Mouse (Mus musculus) forebrain, embryonic 13.5 days (tissue): ENCODE measurements around the gene E2f2. TPM values are rescaled to one million over a fixed set of nuclear protein-coding genes. Genes with fewer than 3 reads are reported as not detected.

Experiments used
- ATAC-seq: fragments of 200-750 bp; cut with Nextera tagmentation; 2 replicates; pipeline ENCODE4 v1.8.0; 2017
- H3K27ac ChIP-seq: fragments of 300-500 bp; sonication (generic); 2 replicates; pipeline ENCODE4 v1.5.1; 2015; ENCODE audit warnings: inconsistent platforms, mild to moderate bottlenecking, moderate library complexity
- H3K27me3 ChIP-seq: fragments of 300-500 bp; sonication (generic); 2 replicates; pipeline ENCODE4 v1.6.1; 2015; ENCODE audit warnings: mild to moderate bottlenecking, inconsistent platforms
- H3K36me3 ChIP-seq: fragments of 300-500 bp; sonication (generic); 2 replicates; pipeline ENCODE4 v1.6.1; 2015; ENCODE audit warnings: mild to moderate bottlenecking, inconsistent platforms; ENCODE audit not compliant: poor library complexity, severe bottlenecking
- H3K4me1 ChIP-seq: fragments of 300-500 bp; sonication (generic); 2 replicates; pipeline ENCODE4 v1.6.1; 2015; ENCODE audit warnings: inconsistent platforms
- H3K4me2 ChIP-seq: fragments of 300-500 bp; sonication (generic); 2 replicates; pipeline ENCODE4 v1.6.1; 2015; ENCODE audit warnings: inconsistent platforms, mild to moderate bottlenecking, moderate library complexity
- H3K4me3 ChIP-seq: fragments of 300-500 bp; sonication (generic); 2 replicates; pipeline ENCODE4 v1.5.1; 2015; ENCODE audit warnings: mild to moderate bottlenecking, inconsistent platforms
- H3K9ac ChIP-seq: fragments of 300-500 bp; sonication (generic); 2 replicates; pipeline ENCODE4 v1.6.1; 2015; ENCODE audit warnings: mild to moderate bottlenecking, inconsistent platforms
- H3K9me3 ChIP-seq: fragments of 300-500 bp; sonication (generic); replicated peaks from 2 replicates; pipeline ENCODE4 v1.6.1; 2016; ENCODE audit warnings: inconsistent platforms
- WGBS: fragments of 180-500 bp; shearing (Covaris S2); methylation state at CpG from one replicate; pipeline ENCODE4 v1.1.7; 2015; 5-methylcytosine and 5-hydroxymethylcytosine counted together
- polyA plus RNA-seq: library from polyadenylated mRNA; unstranded; fragments of >200 nt; fragmentation: Nextera tagmentation; extraction: Ambion mirVana; gene quantifications from 2 replicates; pipeline ENCODE4 v1.2.1, GENCODE M21; 2015

E2f2 gene
- polyA plus RNA-seq, 1 experiment from 2014 or later = 9.7 TPM

GRCm38 (mm10) chr4:136146712-136147154 is 25.5 kb upstream of the E2f2 start:
- H3K27me3 ChIP-seq = peaks cover 41% of the 10 kb centered on the region
- H3K4me2 ChIP-seq = no peak overlapping the region
- no peaks in the 10 kb centered on the region for H3K36me3 ChIP-seq
- H3K4me1 ChIP-seq = peaks cover 64% of the 10 kb centered on the region
- 12% methylated on average over 6 of the region's 6 CpGs for WGBS
- H3K9ac ChIP-seq = no peak overlapping the region
- no peak overlapping the region for H3K27ac ChIP-seq
- H3K4me3 ChIP-seq = no peak overlapping the region
- no peak for ATAC-seq
- H3K9me3 ChIP-seq = no peaks in the 10 kb centered on the region

- Histone ChIP-seq H3K9me3 (no peaks in the 10 kb centered on the region), H3K27ac (no peak overlapping the region), H3K4me3 (peak overlapping the region; percentile 44), H3K27me3 (peaks cover 35% of the 10 kb centered on the region), H3K36me3 (no peaks in the 10 kb centered on the region), H3K9ac (peak overlapping the region; percentile 58), H3K4me1 (peaks cover 57% of the 10 kb centered on the region), H3K4me2 (peak overlapping the region; percentile 68)
- peak; percentile 78 for ATAC-seq
- WGBS = 3% methylated on average over 37 of the region's 48 CpGs
Measured at GRCm38 (mm10) chr4:136147436-136148135, 24.6 kb upstream of the E2f2 start.

- no peaks in the 10 kb centered on the region for H3K9me3 ChIP-seq
- H3K9ac ChIP-seq = peak overlapping the region; percentile 58
- ATAC-seq = peak; percentile 16; the same call in 1 of the 2 replicates
- peak overlapping the region; percentile 44 for H3K4me3 ChIP-seq
- peaks cover 48% of the 10 kb centered on the region for H3K4me1 ChIP-seq
- 9% methylated on average over 31 of the region's 31 CpGs for WGBS
- H3K27ac ChIP-seq = peak overlapping the region; percentile 25; the same call in 1 of the 2 replicates
- peaks cover 35% of the 10 kb centered on the region for H3K27me3 ChIP-seq
- H3K36me3 ChIP-seq = no peaks in the 10 kb centered on the region
- peak overlapping the region; percentile 68 for H3K4me2 ChIP-seq
Measured at GRCm38 (mm10) chr4:136148342-136149044, 23.7 kb upstream of the E2f2 start.

- WGBS = 83% methylated on average over 2 of the region's 2 CpGs
- Histone ChIP-seq H3K4me2 (no peak overlapping the region), H3K9me3 (no peaks in the 10 kb centered on the region), H3K36me3 (no peaks in the 10 kb centered on the region), H3K27ac (no peak overlapping the region), H3K27me3 (peaks cover 30% of the 10 kb centered on the region), H3K9ac (no peak overlapping the region; the same call in 1 of the 2 replicates), H3K4me1 (peaks cover 43% of the 10 kb centered on the region), H3K4me3 (no peak overlapping the region)
- no peak for ATAC-seq
Measured at GRCm38 (mm10) chr4:136149045-136149379, 23.2 kb upstream of the E2f2 start.

GRCm38 (mm10) chr4:136149734-136150133 is 22.5 kb upstream of the E2f2 start:
- Histone ChIP-seq H3K9me3 (no peaks in the 10 kb centered on the region), H3K27ac (no peak overlapping the region), H3K4me1 (peaks cover 36% of the 10 kb centered on the region), H3K36me3 (no peaks in the 10 kb centered on the region), H3K4me2 (no peak overlapping the region), H3K27me3 (peaks cover 23% of the 10 kb centered on the region), H3K4me3 (no peak overlapping the region), H3K9ac (no peak overlapping the region)
- 37% methylated on average over 3 of the region's 3 CpGs for WGBS
- no peak for ATAC-seq

- Histone ChIP-seq H3K27ac (no peak overlapping the region), H3K36me3 (no peaks in the 10 kb centered on the region), H3K4me1 (peaks cover 29% of the 10 kb centered on the region), H3K27me3 (peaks cover 15% of the 10 kb centered on the region), H3K9me3 (no peaks in the 10 kb centered on the region), H3K4me2 (no peak overlapping the region), H3K9ac (no peak overlapping the region), H3K4me3 (no peak overlapping the region)
- no peak for ATAC-seq
- 44% methylated on average over 4 of the region's 4 CpGs for WGBS
Measured at GRCm38 (mm10) chr4:136150596-136150995, 21.6 kb upstream of the E2f2 start.

- no peak for ATAC-seq
Measured at GRCm38 (mm10) chr4:136152821-136153220, 19.4 kb upstream of the E2f2 start.

GRCm38 (mm10) chr4:136154462-136154861 is 17.7 kb upstream of the E2f2 start:
- 75% methylated on average over 9 of the region's 9 CpGs for WGBS
- H3K27me3 ChIP-seq = no peaks in the 10 kb centered on the region

More at GRCm38 (mm10) chr4:136152821-136153220, 19.4 kb upstream of the E2f2 start:
- Histone ChIP-seq H3K4me3 (no peak overlapping the region), H3K4me2 (no peak overlapping the region), H3K4me1 (peaks cover 9% of the 10 kb centered on the region), H3K9ac (no peak overlapping the region), H3K27ac (no peak overlapping the region), H3K27me3 (no peaks in the 10 kb centered on the region), H3K9me3 (no peaks in the 10 kb centered on the region), H3K36me3 (no peaks in the 10 kb centered on the region)
- WGBS = 93% methylated on average over 4 of the region's 4 CpGs

GRCm38 (mm10) chr4:136158498-136158897 is 13.7 kb upstream of the E2f2 start:
- WGBS = 87% methylated on average over 6 of the region's 6 CpGs
- ATAC-seq = no peak

More at GRCm38 (mm10) chr4:136154462-136154861, 17.7 kb upstream of the E2f2 start:
- H3K9me3 ChIP-seq = no peaks in the 10 kb centered on the region
- H3K4me2 ChIP-seq = no peak overlapping the region
- no peak for ATAC-seq
- H3K27ac ChIP-seq = peak overlapping the region; percentile 19; the same call in 1 of the 2 replicates
- no peak overlapping the region for H3K4me3 ChIP-seq
- H3K4me1 ChIP-seq = peaks cover 10% of the 10 kb centered on the region
- no peak overlapping the region for H3K9ac ChIP-seq
- H3K36me3 ChIP-seq = no peaks in the 10 kb centered on the region

GRCm38 (mm10) chr4:136159802-136160397 is 12.3 kb upstream of the E2f2 start:
- WGBS = under 1% methylated on average over 5 of the region's 5 CpGs
- Histone ChIP-seq H3K4me3 (no peak overlapping the region), H3K36me3 (no peaks in the 10 kb centered on the region), H3K27ac (peak overlapping the region; percentile 55), H3K9ac (peak overlapping the region; percentile 35; the same call in 1 of the 2 replicates), H3K4me1 (peaks cover 12% of the 10 kb centered on the region), H3K27me3 (no peaks in the 10 kb centered on the region), H3K4me2 (no peak overlapping the region), H3K9me3 (no peaks in the 10 kb centered on the region)
- ATAC-seq = peak; percentile 82

More at GRCm38 (mm10) chr4:136158498-136158897, 13.7 kb upstream of the E2f2 start:
- Histone ChIP-seq H3K4me1 (peaks cover 12% of the 10 kb centered on the region), H3K9ac (no peak overlapping the region), H3K9me3 (no peaks in the 10 kb centered on the region), H3K4me3 (no peak overlapping the region), H3K36me3 (no peaks in the 10 kb centered on the region), H3K4me2 (no peak overlapping the region), H3K27ac (no peak overlapping the region), H3K27me3 (no peaks in the 10 kb centered on the region)

- H3K9me3 ChIP-seq = no peaks in the 10 kb centered on the region
- H3K9ac ChIP-seq = no peak overlapping the region
- no peak overlapping the region for H3K27ac ChIP-seq
- WGBS = 2% methylated on average over 11 of the region's 11 CpGs
- peak overlapping the region; percentile 18; the same call in 1 of the 2 replicates for H3K4me2 ChIP-seq
- H3K4me3 ChIP-seq = no peak overlapping the region
- H3K36me3 ChIP-seq = no peaks in the 10 kb centered on the region
- H3K27me3 ChIP-seq = no peaks in the 10 kb centered on the region
- peak; percentile 71 for ATAC-seq
- peaks cover 12% of the 10 kb centered on the region for H3K4me1 ChIP-seq
Measured at GRCm38 (mm10) chr4:136163448-136163847, 8.7 kb upstream of the E2f2 start.

GRCm38 (mm10) chr4:136164981-136165380 is 7.2 kb upstream of the E2f2 start:
- no peaks in the 10 kb centered on the region for H3K27me3 ChIP-seq
- WGBS = 81% methylated on average over 8 of the region's 8 CpGs
- no peak overlapping the region for H3K4me2 ChIP-seq
- no peaks in the 10 kb centered on the region for H3K9me3 ChIP-seq
- no peak overlapping the region for H3K9ac ChIP-seq
- no peak overlapping the region for H3K27ac ChIP-seq
- no peak overlapping the region for H3K4me3 ChIP-seq
- no peak for ATAC-seq
- H3K4me1 ChIP-seq = peaks cover 6% of the 10 kb centered on the region
- no peaks in the 10 kb centered on the region for H3K36me3 ChIP-seq
